Mouse (Mus musculus): ENCODE measurements around the gene Dirc2. TPM values are rescaled to one million over a fixed set of nuclear protein-coding genes. Genes with fewer than 3 reads are reported as not detected.

The Dirc2 gene
- total RNA-seq, 2 experiments from 2014 or later: 15.2 to 19.2 TPM

Other genes starting within 250 kb of the Dirc2 start
- not detected in 2 replicates for gene Sema5b, start 228.2 kb downstream of the Dirc2 start, total RNA-seq (2015; ENCODE audit: low replicate concordance)
- gene Sema5b, start 228.2 kb downstream of the Dirc2 start, total RNA-seq (2017; ENCODE audit: low replicate concordance): not detected in 2 replicates
- 30.4 and 37.4 TPM in 2 replicates for gene Hspbap1, start 1.0 kb upstream of the Dirc2 start, total RNA-seq (2015; ENCODE audit: low replicate concordance)
- gene Hspbap1, start 1.0 kb upstream of the Dirc2 start, total RNA-seq (2017; ENCODE audit: low replicate concordance): 63.4 and 71.3 TPM in 2 replicates
- 17.3 and 18.0 TPM in 2 replicates for gene Parp14, start 102.2 kb upstream of the Dirc2 start, total RNA-seq (2015; ENCODE audit: low replicate concordance)
- 34.6 and 34.8 TPM in 2 replicates for gene Parp14, start 102.2 kb upstream of the Dirc2 start, total RNA-seq (2017; ENCODE audit: low replicate concordance)
- gene Parp9, start 169.1 kb upstream of the Dirc2 start, total RNA-seq (2015; ENCODE audit: low replicate concordance): 21.3 and 23.0 TPM in 2 replicates
- 30.7 and 41.3 TPM in 2 replicates for gene Parp9, start 169.1 kb upstream of the Dirc2 start, total RNA-seq (2017; ENCODE audit: low replicate concordance)
- 13.3 and 15.0 TPM in 2 replicates for gene Dtx3l, start 169.8 kb upstream of the Dirc2 start, total RNA-seq (2015; ENCODE audit: low replicate concordance)
- gene Dtx3l, start 169.8 kb upstream of the Dirc2 start, total RNA-seq (2017; ENCODE audit: low replicate concordance): 25.2 and 25.4 TPM in 2 replicates
- gene Kpna1, start 209.4 kb upstream of the Dirc2 start, total RNA-seq (2015; ENCODE audit: low replicate concordance): 29.8 and 43.5 TPM in 2 replicates
- 34.3 and 55.9 TPM in 2 replicates for gene Kpna1, start 209.4 kb upstream of the Dirc2 start, total RNA-seq (2017; ENCODE audit: low replicate concordance)